Mouse (Mus musculus) kidney, postnatal 0 days (tissue): ENCODE data around the gene Tmem179. TPM values are rescaled to one million over a fixed set of nuclear protein-coding genes. Genes with fewer than 3 reads are reported as not detected.
A peak's percentile ranks its signal among the peaks of the same experiment; 100 is the strongest.

ENCODE experiments used
- ATAC-seq: fragments of 200-750 bp; cut with Nextera tagmentation; replicated peaks from 2 replicates; pipeline ENCODE4 v1.8.0; 2017; ENCODE audit warnings: low read depth, moderate number of reproducible peaks, moderate TSS enrichment, moderate library complexity; ENCODE audit not compliant: low FRiP score
- DNase-seq: peaks from one replicate; pipeline ENCODE4 v3.0.0-alpha.2; 2016; ENCODE audit warnings: low spot score
- H3K27ac ChIP-seq: fragments of 300-500 bp; sonication (generic); 2 replicates; pipeline ENCODE4 v1.5.1; 2014; ENCODE audit warnings: mild to moderate bottlenecking
- H3K27me3 ChIP-seq: fragments of 300-500 bp; sonication (generic); 2 replicates; pipeline ENCODE4 v1.6.1; 2014; ENCODE audit warnings: low read length, mixed read lengths; ENCODE audit not compliant: insufficient read depth
- H3K36me3 ChIP-seq: fragments of 300-500 bp; sonication (generic); 2 replicates; pipeline ENCODE4 v1.6.1; 2014; ENCODE audit warnings: low read length, mixed read lengths; ENCODE audit not compliant: insufficient read depth
- H3K4me1 ChIP-seq: fragments of 300-500 bp; sonication (generic); replicated peaks from 2 replicates; pipeline ENCODE4 v1.6.1; 2014; ENCODE audit warnings: antibody characterized with exemption, low read length, mixed read lengths; ENCODE audit not compliant: insufficient read depth
- H3K4me2 ChIP-seq: fragments of 300-500 bp; sonication (generic); 2 replicates; pipeline ENCODE4 v1.6.1; 2014; ENCODE audit warnings: mild to moderate bottlenecking, low read length, moderate library complexity, mixed read lengths
- H3K4me3 ChIP-seq: fragments of 300-500 bp; sonication (generic); replicated peaks from 2 replicates; pipeline ENCODE4 v1.5.1; 2014; ENCODE audit warnings: low read depth, low read length
- H3K9ac ChIP-seq: fragments of 300-500 bp; sonication (generic); 2 replicates; pipeline ENCODE4 v1.6.1; 2014; ENCODE audit warnings: low read depth, low read length
- H3K9me3 ChIP-seq: fragments of 300-500 bp; sonication (generic); replicated peaks from 2 replicates; pipeline ENCODE4 v1.6.1; 2016; ENCODE audit warnings: low read length, inconsistent platforms, mixed read lengths
- CTCF ChIP-seq: IDR thresholded peaks from 2 replicates; pipeline ENCODE4 v1.5.1; 2016; ENCODE audit warnings: antibody characterized with exemption, low read depth, mild to moderate bottlenecking, moderate library complexity
- WGBS: fragments of 180-500 bp; shearing (Covaris S2); extraction: QIAGEN DNeasy Blood & Tissue Kit; methylation state at CpG from one replicate; pipeline ENCODE4 v1.1.7; 2014; 5-methylcytosine and 5-hydroxymethylcytosine counted together
- polyA plus RNA-seq: library from polyadenylated mRNA; unstranded; fragments of >200 nt; fragmentation: Nextera tagmentation; extraction: Ambion mirVana; gene quantifications from 2 replicates; pipeline ENCODE4 v1.2.1, GENCODE M21; 2015

Gene Tmem179
- polyA plus RNA-seq, 1 experiment from 2014 or later = 0.25 TPM

GRCm38 (mm10) chr12:112473777-112474176 is 42.8 kb downstream of the Tmem179 start:
- no peak overlapping the region for H3K4me3 ChIP-seq
- no peaks in the 10 kb centered on the region for H3K27me3 ChIP-seq
- WGBS = 17% methylated on average over 9 of the region's 9 CpGs
- no peak overlapping the region for H3K4me2 ChIP-seq
- no peak overlapping the region for H3K9ac ChIP-seq
- TF ChIP-seq CTCF = peak; percentile 98
- DNase-seq (peak; percentile 90), ATAC-seq (peak; percentile 69)
- no peaks in the 10 kb centered on the region for H3K36me3 ChIP-seq
- H3K9me3 ChIP-seq = no peaks in the 10 kb centered on the region
- no peaks in the 10 kb centered on the region for H3K4me1 ChIP-seq
- no peak overlapping the region for H3K27ac ChIP-seq

- Histone ChIP-seq H3K27me3 (no peaks in the 10 kb centered on the region), H3K4me3 (no peak overlapping the region), H3K9me3 (no peaks in the 10 kb centered on the region), H3K9ac (no peak overlapping the region), H3K36me3 (no peaks in the 10 kb centered on the region), H3K4me2 (no peak overlapping the region), H3K27ac (no peak overlapping the region), H3K4me1 (0 out of 2 replicates have a peak, but pooled peaks cover 4% of the 10 kb centered on the region)
- DNase-seq (no peak), ATAC-seq (no peak)
- no peak for TF ChIP-seq CTCF
- WGBS = 73% methylated on average over 5 of the region's 5 CpGs
Observed at GRCm38 (mm10) chr12:112470216-112470615, 46.3 kb downstream of the Tmem179 start.

- Histone ChIP-seq H3K27ac (no peak overlapping the region), H3K9me3 (no peaks in the 10 kb centered on the region), H3K4me1 (0 out of 2 replicates have a peak, but pooled peaks cover 4% of the 10 kb centered on the region), H3K4me3 (no peak overlapping the region), H3K36me3 (no peaks in the 10 kb centered on the region), H3K4me2 (no peak overlapping the region), H3K9ac (no peak overlapping the region), H3K27me3 (no peaks in the 10 kb centered on the region)
- WGBS = 89% methylated on average over 7 of the region's 7 CpGs
- ATAC-seq (no peak), DNase-seq (no peak)
- no peak for TF ChIP-seq CTCF
Observed at GRCm38 (mm10) chr12:112469393-112469792, 47.2 kb downstream of the Tmem179 start.

GRCm38 (mm10) chr12:112467387-112467786 is 49.2 kb downstream of the Tmem179 start:
- H3K9me3 ChIP-seq = no peaks in the 10 kb centered on the region
- TF ChIP-seq CTCF = no peak
- no peak overlapping the region for H3K9ac ChIP-seq
- no peaks in the 10 kb centered on the region for H3K36me3 ChIP-seq
- 58% methylated on average over 10 of the region's 10 CpGs for WGBS
- H3K4me2 ChIP-seq = no peak overlapping the region
- 0 out of 2 replicates have a peak, but pooled peaks cover 4% of the 10 kb centered on the region for H3K4me1 ChIP-seq
- no peak overlapping the region for H3K27ac ChIP-seq
- H3K27me3 ChIP-seq = no peaks in the 10 kb centered on the region
- no peak overlapping the region for H3K4me3 ChIP-seq
- no peak for ATAC-seq
- no peak for DNase-seq

GRCm38 (mm10) chr12:112465928-112466327 is 50.6 kb downstream of the Tmem179 start:
- H3K9me3 ChIP-seq = no peaks in the 10 kb centered on the region
- H3K4me3 ChIP-seq = no peak overlapping the region
- ATAC-seq (no peak), DNase-seq (no peak)
- H3K9ac ChIP-seq = no peak overlapping the region
- H3K27ac ChIP-seq = no peak overlapping the region
- no peaks in the 10 kb centered on the region for H3K27me3 ChIP-seq
- H3K36me3 ChIP-seq = no peaks in the 10 kb centered on the region
- WGBS = 92% methylated on average over 17 of the region's 17 CpGs
- H3K4me1 ChIP-seq = 0 out of 2 replicates have a peak, but pooled peaks cover 4% of the 10 kb centered on the region
- H3K4me2 ChIP-seq = no peak overlapping the region
- no peak for TF ChIP-seq CTCF

- H3K9ac ChIP-seq = no peak overlapping the region
- H3K27ac ChIP-seq = no peak overlapping the region
- H3K4me2 ChIP-seq = no peak overlapping the region
- H3K4me3 ChIP-seq = no peak overlapping the region
- TF ChIP-seq CTCF = no peak
- no peaks in the 10 kb centered on the region for H3K36me3 ChIP-seq
- H3K4me1 ChIP-seq = 0 out of 2 replicates have a peak, but pooled peaks cover 4% of the 10 kb centered on the region
- 78% methylated on average over 3 of the region's 3 CpGs for WGBS
- H3K27me3 ChIP-seq = no peaks in the 10 kb centered on the region
- ATAC-seq (no peak; the same call in 1 of the 2 replicates), DNase-seq (no peak)
- H3K9me3 ChIP-seq = no peaks in the 10 kb centered on the region
Observed at GRCm38 (mm10) chr12:112464516-112464915, 52.0 kb downstream of the Tmem179 start.
